Mouse (Mus musculus) forebrain, embryonic 11.5 days (tissue): ENCODE data around the gene Cd79b. TPM values are rescaled to one million over a fixed set of nuclear protein-coding genes. Genes with fewer than 3 reads are reported as not detected.

Experiments used
- ATAC-seq: fragments of 200-750 bp; cut with Nextera tagmentation; replicated peaks from 2 replicates; pipeline ENCODE4 v1.8.0; 2017; ENCODE audit warnings: moderate TSS enrichment; ENCODE audit not compliant: low FRiP score
- DNase-seq: peaks from one replicate; pipeline ENCODE4 v3.0.0-alpha.2; 2017; ENCODE audit warnings: low spot score
- H3K27ac ChIP-seq: fragments of 300-500 bp; sonication (generic); 2 replicates; pipeline ENCODE4 v1.5.1; 2014; ENCODE audit warnings: low read depth, low read length
- H3K27me3 ChIP-seq: fragments of 300-500 bp; sonication (generic); 2 replicates; pipeline ENCODE4 v1.6.1; 2014; ENCODE audit warnings: mild to moderate bottlenecking, low read length, mixed read lengths; ENCODE audit not compliant: control insufficient read depth, insufficient read depth
- H3K36me3 ChIP-seq: fragments of 300-500 bp; sonication (generic); 2 replicates; pipeline ENCODE4 v1.6.1; 2014; ENCODE audit warnings: mild to moderate bottlenecking, low read length, moderate library complexity, mixed read lengths; ENCODE audit not compliant: control insufficient read depth, insufficient read depth
- H3K4me1 ChIP-seq: fragments of 300-500 bp; sonication (generic); replicated peaks from 2 replicates; pipeline ENCODE4 v1.6.1; 2014; ENCODE audit warnings: low read length, mixed read lengths; ENCODE audit not compliant: control insufficient read depth, insufficient read depth
- H3K4me2 ChIP-seq: fragments of 300-500 bp; sonication (generic); 2 replicates; pipeline ENCODE4 v1.6.1; 2014; ENCODE audit warnings: low read depth, mild to moderate bottlenecking, low read length, moderate library complexity, mixed read lengths; ENCODE audit not compliant: severe bottlenecking
- H3K4me3 ChIP-seq: fragments of 300-500 bp; sonication (generic); 2 replicates; pipeline ENCODE4 v1.5.1; 2014; ENCODE audit warnings: low read depth, low read length
- H3K9ac ChIP-seq: fragments of 300-500 bp; sonication (generic); 2 replicates; pipeline ENCODE4 v1.6.1; 2014; ENCODE audit warnings: low read length
- H3K9me3 ChIP-seq: fragments of 300-500 bp; sonication (generic); 2 replicates; pipeline ENCODE4 v1.6.1; 2016; ENCODE audit warnings: low read length, mixed read lengths; ENCODE audit not compliant: control insufficient read depth
- WGBS: fragments of 180-500 bp; shearing (Covaris S2); extraction: QIAGEN DNeasy Blood & Tissue Kit; methylation state at CpG from one replicate; pipeline ENCODE4 v1.1.7; 2014; 5-methylcytosine and 5-hydroxymethylcytosine counted together
- polyA plus RNA-seq: library from polyadenylated mRNA; unstranded; fragments of >200 nt; fragmentation: Nextera tagmentation; extraction: Ambion mirVana; gene quantifications from 2 replicates; pipeline ENCODE4 v1.2.1, GENCODE M21; 2014

Gene Cd79b
- polyA plus RNA-seq, 1 experiment from 2014 or later, result 0.79 TPM

GRCm38 (mm10) chr11:106268326-106269059, 46.1 kb downstream of the Cd79b start:
- Histone ChIP-seq H3K36me3 (peaks cover 17% of the 10 kb centered on the region; the same call in 1 of the 2 replicates), H3K4me3 (no peak overlapping the region), H3K9ac (peak overlapping the region; percentile 39), H3K27me3 (no peaks in the 10 kb centered on the region), H3K4me1 (peaks cover 9% of the 10 kb centered on the region), H3K27ac (peak overlapping the region; percentile 66), H3K9me3 (no peaks in the 10 kb centered on the region), H3K4me2 (no peak overlapping the region)
- WGBS, result 84% methylated on average over 8 of the region's 8 CpGs
- no peak for DNase-seq
- ATAC-seq, result no peak

DNA sequence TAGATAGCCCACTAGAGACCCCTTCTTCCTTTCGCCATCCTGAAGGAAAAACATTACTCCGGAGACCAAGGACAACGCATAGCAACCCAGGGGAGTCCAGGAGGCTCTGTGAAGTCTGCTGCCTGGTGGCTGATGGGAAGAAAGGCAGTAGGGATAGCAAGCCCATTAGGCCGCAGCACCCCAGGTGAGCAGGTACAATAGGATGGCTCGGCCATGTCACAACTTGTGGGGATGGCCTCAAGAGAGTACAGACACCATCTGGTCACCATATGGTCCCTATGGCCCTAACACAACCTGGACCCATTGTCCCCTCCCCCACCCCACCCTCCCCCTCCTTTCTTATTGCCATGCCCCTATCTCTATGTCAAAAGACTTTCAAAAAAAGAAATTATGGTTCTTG, 46.7 kb downstream of the Cd79b start:
- WGBS, result 78% methylated on average over 5 of the region's 5 CpGs
- H3K27me3 ChIP-seq, result no peaks in the 10 kb centered on the region
- H3K4me3 ChIP-seq, result no peak overlapping the region
- peaks cover 20% of the 10 kb centered on the region; the same call in 1 of the 2 replicates for H3K36me3 ChIP-seq
- peaks cover 9% of the 10 kb centered on the region for H3K4me1 ChIP-seq
- H3K9me3 ChIP-seq, result no peaks in the 10 kb centered on the region
- ATAC-seq (no peak), DNase-seq (no peak)
- no peak overlapping the region for H3K9ac ChIP-seq
- H3K4me2 ChIP-seq, result no peak overlapping the region
- peak overlapping the region; percentile 66; the same call in 1 of the 2 replicates for H3K27ac ChIP-seq

DNA sequence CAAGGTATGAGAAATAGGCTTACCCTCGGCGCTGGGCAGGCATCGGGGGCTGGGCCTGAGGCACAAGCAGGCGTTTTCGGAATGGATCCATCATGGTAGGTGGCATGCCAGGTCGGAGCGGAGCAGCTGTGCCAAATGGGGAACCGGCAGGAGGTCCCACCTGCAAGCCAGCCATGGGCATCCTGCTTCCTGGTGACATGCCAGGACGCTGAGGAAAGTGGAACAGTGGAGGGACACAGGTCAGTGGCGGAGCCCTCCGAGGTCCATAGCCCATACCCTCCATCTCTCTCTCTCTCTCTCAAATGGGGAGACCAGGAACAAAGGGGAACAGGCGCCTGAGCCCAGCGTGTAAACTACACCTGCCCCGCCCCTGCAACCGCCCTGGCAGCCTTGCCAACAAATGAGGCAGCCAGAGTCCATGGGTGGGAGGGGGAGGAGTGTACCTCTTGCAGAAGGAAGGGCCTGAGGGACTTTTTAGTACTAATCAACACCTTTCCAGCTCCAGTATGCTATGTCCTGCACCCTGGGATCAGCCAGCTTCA, 47.2 kb downstream of the Cd79b start:
- Histone ChIP-seq H3K4me1 (peaks cover 9% of the 10 kb centered on the region), H3K9me3 (no peaks in the 10 kb centered on the region), H3K4me2 (no peak overlapping the region), H3K4me3 (no peak overlapping the region), H3K9ac (no peak overlapping the region), H3K27ac (peak overlapping the region; percentile 4; the same call in 1 of the 2 replicates), H3K27me3 (no peaks in the 10 kb centered on the region), H3K36me3 (peaks cover 25% of the 10 kb centered on the region; the same call in 1 of the 2 replicates)
- 85% methylated on average over 15 of the region's 15 CpGs for WGBS
- no peak for DNase-seq
- ATAC-seq, result no peak

DNA sequence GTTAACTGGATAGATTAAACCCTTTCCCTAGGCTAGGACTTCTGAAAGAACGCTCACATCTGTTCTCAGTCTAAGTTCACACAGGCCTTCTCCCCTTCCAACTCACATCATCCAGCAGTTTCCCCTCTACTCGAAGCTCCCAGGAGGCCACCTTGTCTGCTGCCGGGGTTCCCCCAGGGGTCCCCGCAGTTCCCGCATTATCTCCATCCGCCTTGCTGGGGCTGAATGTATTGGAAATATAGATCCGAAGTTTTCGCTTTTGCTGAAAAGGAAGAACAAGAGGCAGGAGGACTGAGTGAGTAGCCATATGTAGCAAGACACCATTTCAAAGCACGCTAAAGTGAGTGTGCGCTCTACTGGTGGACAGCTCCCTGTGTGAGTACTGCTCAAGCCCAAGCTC, 48.1 kb downstream of the Cd79b start:
- H3K4me3 ChIP-seq, result no peak overlapping the region
- no peaks in the 10 kb centered on the region for H3K9me3 ChIP-seq
- H3K36me3 ChIP-seq, result peaks cover 29% of the 10 kb centered on the region; the same call in 1 of the 2 replicates
- H3K9ac ChIP-seq, result no peak overlapping the region
- no peaks in the 10 kb centered on the region for H3K27me3 ChIP-seq
- H3K27ac ChIP-seq, result no peak overlapping the region
- H3K4me1 ChIP-seq, result peaks cover 7% of the 10 kb centered on the region
- WGBS, result 92% methylated on average over 10 of the region's 10 CpGs
- no peak overlapping the region for H3K4me2 ChIP-seq
- no peak for ATAC-seq
- DNase-seq, result no peak

DNA sequence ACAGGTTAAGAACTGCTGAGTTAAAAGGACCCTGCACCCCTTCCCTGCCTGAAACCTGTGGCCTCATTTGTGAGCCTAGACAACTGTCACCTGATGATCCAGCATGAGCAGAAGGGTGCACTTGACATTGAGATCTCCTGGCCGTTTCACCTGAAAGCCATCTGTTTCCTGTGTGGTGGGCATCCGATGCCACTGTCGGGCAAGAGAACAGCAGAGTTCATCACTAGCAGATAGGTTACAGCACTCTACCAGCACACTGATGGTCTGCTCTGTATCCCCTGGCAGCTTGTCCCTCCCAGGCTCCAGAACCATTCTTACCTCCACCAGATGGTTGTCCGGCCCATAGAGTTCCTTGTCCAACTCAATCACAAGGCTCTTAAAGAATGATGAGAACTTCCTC, 49.0 kb downstream of the Cd79b start:
- no peak for ATAC-seq
- Histone ChIP-seq H3K4me3 (no peak overlapping the region), H3K27me3 (no peaks in the 10 kb centered on the region), H3K36me3 (peaks cover 29% of the 10 kb centered on the region; the same call in 1 of the 2 replicates), H3K4me2 (no peak overlapping the region), H3K4me1 (peaks cover 4% of the 10 kb centered on the region; the same call in 1 of the 2 replicates), H3K27ac (no peak overlapping the region), H3K9me3 (no peaks in the 10 kb centered on the region), H3K9ac (no peak overlapping the region)
- 95% methylated on average over 4 of the region's 4 CpGs for WGBS
- DNase-seq, result no peak

GRCm38 (mm10) chr11:106264988-106265387, 49.6 kb downstream of the Cd79b start:
- Histone ChIP-seq H3K9ac (no peak overlapping the region), H3K4me3 (no peak overlapping the region), H3K27me3 (no peaks in the 10 kb centered on the region), H3K9me3 (no peaks in the 10 kb centered on the region), H3K4me2 (no peak overlapping the region), H3K4me1 (peaks cover 4% of the 10 kb centered on the region; the same call in 1 of the 2 replicates), H3K27ac (no peak overlapping the region), H3K36me3 (peaks cover 29% of the 10 kb centered on the region; the same call in 1 of the 2 replicates)
- no peak for ATAC-seq
- no peak for DNase-seq
- WGBS, result 94% methylated on average over 15 of the region's 15 CpGs

GRCm38 (mm10) chr11:106263963-106264362, 50.6 kb downstream of the Cd79b start:
- H3K36me3 ChIP-seq, result peaks cover 29% of the 10 kb centered on the region; the same call in 1 of the 2 replicates
- no peak for DNase-seq
- WGBS, result 94% methylated on average over 9 of the region's 9 CpGs

More at GRCm38 (mm10) chr11:106263963-106264362, 50.6 kb downstream of the Cd79b start:
- no peak overlapping the region for H3K9ac ChIP-seq
- peaks cover 3% of the 10 kb centered on the region; the same call in 1 of the 2 replicates for H3K4me1 ChIP-seq
- no peaks in the 10 kb centered on the region for H3K27me3 ChIP-seq
- ATAC-seq, result no peak
- H3K4me3 ChIP-seq, result no peak overlapping the region
- no peak overlapping the region for H3K27ac ChIP-seq
- H3K4me2 ChIP-seq, result no peak overlapping the region
- H3K9me3 ChIP-seq, result no peaks in the 10 kb centered on the region
